Mouse (Mus musculus) midbrain, embryonic 11.5 days (tissue): ENCODE results near the gene Nfib. TPM values are rescaled to one million over a fixed set of nuclear protein-coding genes. Genes with fewer than 3 reads are reported as not detected.
A peak's percentile ranks its signal among the peaks of the same experiment; 100 is the strongest.

Source experiments
- ATAC-seq: fragments of 200-750 bp; cut with Nextera tagmentation; 2 replicates; pipeline ENCODE4 v1.8.0; 2017; ENCODE audit warnings: moderate TSS enrichment, moderate library complexity; ENCODE audit not compliant: low FRiP score
- DNase-seq: peaks from one replicate; pipeline ENCODE4 v3.0.0; 2015; ENCODE audit warnings: low spot score; ENCODE audit errors: missing footprints
- H3K27ac ChIP-seq: fragments of 300-500 bp; sonication (generic); 2 replicates; pipeline ENCODE4 v1.5.1; 2014; ENCODE audit warnings: low read depth, low read length
- H3K27me3 ChIP-seq: fragments of 300-500 bp; sonication (generic); 2 replicates; pipeline ENCODE4 v1.6.1; 2014; ENCODE audit warnings: mild to moderate bottlenecking, low read length, moderate library complexity, mixed read lengths; ENCODE audit not compliant: control insufficient read depth, insufficient read depth
- H3K36me3 ChIP-seq: fragments of 300-500 bp; sonication (generic); 2 replicates; pipeline ENCODE4 v1.6.1; 2014; ENCODE audit warnings: mild to moderate bottlenecking, low read length, moderate library complexity, mixed read lengths; ENCODE audit not compliant: control insufficient read depth, insufficient read depth
- H3K4me1 ChIP-seq: fragments of 300-500 bp; sonication (generic); 2 replicates; pipeline ENCODE4 v1.6.1; 2014; ENCODE audit warnings: low read length; ENCODE audit not compliant: control insufficient read depth, insufficient read depth
- H3K4me2 ChIP-seq: fragments of 300-500 bp; sonication (generic); 2 replicates; pipeline ENCODE4 v1.6.1; 2014; ENCODE audit warnings: mild to moderate bottlenecking, moderate library complexity
- H3K4me3 ChIP-seq: fragments of 300-500 bp; sonication (generic); 2 replicates; pipeline ENCODE4 v1.5.1; 2014; ENCODE audit warnings: low read depth, low read length
- H3K9ac ChIP-seq: fragments of 300-500 bp; sonication (generic); 2 replicates; pipeline ENCODE4 v1.6.1; 2014; ENCODE audit warnings: low read length
- H3K9me3 ChIP-seq: fragments of 300-500 bp; sonication (generic); 2 replicates; pipeline ENCODE4 v1.6.1; 2016; ENCODE audit warnings: low read length; ENCODE audit not compliant: control insufficient read depth
- WGBS: fragments of 180-500 bp; shearing (Covaris S2); extraction: QIAGEN DNeasy Blood & Tissue Kit; methylation state at CpG from one replicate; pipeline ENCODE4 v1.1.7; 2014; 5-methylcytosine and 5-hydroxymethylcytosine counted together
- polyA plus RNA-seq: library from polyadenylated mRNA; unstranded; fragments of >200 nt; fragmentation: Nextera tagmentation; extraction: Ambion mirVana; gene quantifications from 2 replicates; pipeline ENCODE4 v1.2.1, GENCODE M21; 2014

The Nfib gene
- polyA plus RNA-seq, 1 experiment from 2014 or later: 19.9 TPM

- peaks cover 3% of the 10 kb centered on the region; the same call in 1 of the 2 replicates for H3K9me3 ChIP-seq
- H3K27ac ChIP-seq: no peak overlapping the region
- no peak overlapping the region for H3K4me2 ChIP-seq
- ATAC-seq: no peak
- peak; percentile 68 for DNase-seq
- H3K9ac ChIP-seq: no peak overlapping the region
- 88% methylated on average over 2 of the region's 2 CpGs for WGBS
- H3K4me1 ChIP-seq: no peaks in the 10 kb centered on the region
- H3K4me3 ChIP-seq: no peak overlapping the region
- no peaks in the 10 kb centered on the region for H3K27me3 ChIP-seq
- H3K36me3 ChIP-seq: no peaks in the 10 kb centered on the region
Measured at GRCm38 (mm10) chr4:82715833-82716232, 10.3 kb upstream of the Nfib start.

- H3K27me3 ChIP-seq: no peaks in the 10 kb centered on the region
- H3K4me2 ChIP-seq: no peak overlapping the region
- no peaks in the 10 kb centered on the region for H3K36me3 ChIP-seq
- WGBS: 85% methylated on average over 7 of the region's 7 CpGs
- H3K27ac ChIP-seq: no peak overlapping the region
- peak; percentile 61 for DNase-seq
- no peak overlapping the region for H3K4me3 ChIP-seq
- no peaks in the 10 kb centered on the region for H3K4me1 ChIP-seq
- H3K9me3 ChIP-seq: no peaks in the 10 kb centered on the region
- no peak for ATAC-seq
- H3K9ac ChIP-seq: no peak overlapping the region
Measured at GRCm38 (mm10) chr4:82711611-82712295, 6.2 kb upstream of the Nfib start.

GRCm38 (mm10) chr4:82709666-82710065, 4.1 kb upstream of the Nfib start:
- Histone ChIP-seq H3K36me3 (no peaks in the 10 kb centered on the region), H3K9ac (no peak overlapping the region), H3K27me3 (no peaks in the 10 kb centered on the region), H3K27ac (no peak overlapping the region), H3K4me1 (peaks cover 10% of the 10 kb centered on the region), H3K4me3 (no peak overlapping the region), H3K9me3 (no peaks in the 10 kb centered on the region), H3K4me2 (no peak overlapping the region)
- 76% methylated on average over 6 of the region's 6 CpGs for WGBS
- ATAC-seq (no peak), DNase-seq (no peak)

GRCm38 (mm10) chr4:82706012-82706411, 462 bp upstream of the Nfib start:
- 76% methylated on average over 2 of the region's 2 CpGs for WGBS
- ATAC-seq: no peak
- no peaks in the 10 kb centered on the region for H3K36me3 ChIP-seq
- H3K4me1 ChIP-seq: peaks cover 18% of the 10 kb centered on the region
- H3K9ac ChIP-seq: no peak overlapping the region
- H3K9me3 ChIP-seq: no peaks in the 10 kb centered on the region
- H3K4me2 ChIP-seq: no peak overlapping the region
- no peak overlapping the region for H3K27ac ChIP-seq
- no peaks in the 10 kb centered on the region for H3K27me3 ChIP-seq
- DNase-seq: peak; percentile 85
- H3K4me3 ChIP-seq: no peak overlapping the region

DNA sequence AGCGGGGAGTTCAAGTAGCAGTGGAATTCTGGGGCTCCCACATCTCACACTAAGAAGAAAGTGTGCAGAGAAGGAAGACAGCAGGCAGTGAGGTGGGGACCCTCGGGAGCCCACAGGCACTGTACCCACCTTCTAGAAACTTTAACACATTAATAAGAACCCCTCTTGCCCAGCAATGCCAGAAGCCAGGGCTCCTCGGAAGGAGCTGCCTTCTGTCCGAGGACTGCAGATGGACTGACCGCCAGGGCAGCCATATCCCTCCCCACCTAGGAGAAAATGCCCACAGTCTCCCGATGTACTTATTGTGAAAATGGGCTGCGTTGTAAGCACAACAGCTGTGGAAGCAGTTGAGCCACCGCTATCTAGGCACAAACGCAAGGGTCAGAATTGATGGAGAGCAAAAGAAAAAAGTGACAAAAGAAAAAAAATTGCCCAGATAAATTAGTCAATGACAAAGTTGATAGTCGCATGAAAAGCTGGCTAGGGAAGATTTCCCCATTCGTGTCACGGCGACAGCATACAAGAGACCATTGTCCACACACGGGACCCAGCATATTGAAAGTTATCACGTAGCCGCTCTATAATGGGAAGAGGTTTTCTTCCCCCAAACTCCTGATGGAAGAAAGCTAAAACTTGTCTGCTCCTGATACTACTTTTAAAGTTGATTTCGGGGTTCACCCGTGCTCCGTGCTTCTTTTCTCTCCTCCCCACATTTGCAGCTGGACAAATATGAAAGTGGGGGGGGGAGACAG, 1.3 kb downstream of the Nfib start:
- H3K27me3 ChIP-seq: no peaks in the 10 kb centered on the region
- ATAC-seq: peak; percentile 47; the same call in 1 of the 2 replicates
- peak overlapping the region; percentile 6; the same call in 1 of the 2 replicates for H3K4me2 ChIP-seq
- H3K4me1 ChIP-seq: peaks cover 18% of the 10 kb centered on the region
- H3K9ac ChIP-seq: no peak overlapping the region
- H3K9me3 ChIP-seq: no peaks in the 10 kb centered on the region
- H3K4me3 ChIP-seq: no peak overlapping the region
- 70% methylated on average over 19 of the region's 19 CpGs for WGBS
- peak overlapping the region; percentile 10; the same call in 1 of the 2 replicates for H3K27ac ChIP-seq
- H3K36me3 ChIP-seq: no peaks in the 10 kb centered on the region
- no peak for DNase-seq

DNA sequence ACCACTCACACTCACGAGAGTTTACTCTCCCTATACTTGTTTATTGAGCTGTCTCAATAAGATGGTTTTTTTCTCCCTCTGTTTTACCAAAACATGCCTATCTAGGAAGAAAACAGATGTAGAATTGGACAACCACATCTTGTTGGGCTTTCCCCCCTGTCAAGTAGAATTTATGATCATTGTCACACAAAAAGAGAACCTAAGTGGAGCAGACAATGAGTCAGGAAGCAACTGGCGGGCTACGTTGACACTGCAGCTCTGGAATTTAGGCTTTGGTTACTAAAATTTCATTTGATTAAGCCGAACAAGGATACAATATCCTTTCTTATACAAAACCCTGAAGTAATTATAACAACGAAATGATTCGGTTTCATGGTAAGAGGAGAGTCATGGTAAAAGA, 2.7 kb downstream of the Nfib start:
- 76% methylated on average over 6 of the region's 6 CpGs for WGBS
- Histone ChIP-seq H3K9ac (no peak overlapping the region), H3K9me3 (no peaks in the 10 kb centered on the region), H3K4me3 (no peak overlapping the region), H3K27ac (no peak overlapping the region), H3K4me1 (peaks cover 18% of the 10 kb centered on the region), H3K27me3 (no peaks in the 10 kb centered on the region), H3K4me2 (no peak overlapping the region), H3K36me3 (no peaks in the 10 kb centered on the region)
- no peak for ATAC-seq
- no peak for DNase-seq

DNA sequence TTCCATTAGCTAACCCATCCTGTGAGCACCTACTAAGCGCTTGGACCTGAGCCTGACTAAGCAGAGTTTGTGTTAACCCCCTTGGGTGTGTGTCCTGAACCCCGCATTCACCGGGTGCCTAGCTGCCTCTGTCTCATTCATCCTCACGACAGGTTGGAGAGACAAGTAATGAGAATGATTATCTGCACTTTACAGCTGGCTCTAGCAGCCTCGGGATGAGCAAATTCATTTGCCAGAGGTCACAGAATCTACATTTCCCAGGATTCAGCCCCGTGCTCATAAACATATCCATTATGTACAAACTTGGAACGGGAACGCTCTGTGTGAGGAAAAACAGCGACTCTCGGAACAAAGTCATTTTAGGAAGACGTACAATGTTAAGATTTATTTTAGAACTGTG, 6.0 kb downstream of the Nfib start:
- Histone ChIP-seq H3K27me3 (no peaks in the 10 kb centered on the region), H3K4me2 (no peak overlapping the region), H3K36me3 (no peaks in the 10 kb centered on the region), H3K4me1 (peaks cover 6% of the 10 kb centered on the region), H3K4me3 (no peak overlapping the region), H3K27ac (no peak overlapping the region), H3K9ac (no peak overlapping the region), H3K9me3 (no peaks in the 10 kb centered on the region)
- DNase-seq: no peak
- ATAC-seq: peak; percentile 30; the same call in 1 of the 2 replicates
- 84% methylated on average over 11 of the region's 11 CpGs for WGBS

DNA sequence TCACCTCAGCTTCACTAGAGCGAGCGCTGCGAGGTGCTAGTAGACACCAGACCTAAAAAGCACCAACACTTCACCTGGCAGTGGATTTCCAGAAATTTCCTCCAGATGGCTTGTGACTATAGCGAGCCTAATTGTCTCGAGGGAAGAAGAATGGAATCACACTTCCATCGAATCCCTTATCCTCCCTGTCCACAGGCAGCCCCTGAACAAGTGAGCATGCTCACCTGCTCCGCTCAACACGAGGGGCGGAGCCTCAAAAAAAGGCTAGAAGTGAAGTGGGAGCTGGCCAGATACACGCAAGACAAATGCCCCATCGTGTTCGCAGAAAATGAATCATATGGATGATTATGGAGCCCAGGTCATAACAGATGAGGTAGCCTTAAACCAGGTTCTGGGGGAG, 6.9 kb downstream of the Nfib start:
- no peaks in the 10 kb centered on the region for H3K4me1 ChIP-seq
- H3K36me3 ChIP-seq: no peaks in the 10 kb centered on the region
- H3K9me3 ChIP-seq: no peaks in the 10 kb centered on the region
- WGBS: 91% methylated on average over 12 of the region's 12 CpGs
- H3K27ac ChIP-seq: no peak overlapping the region
- no peaks in the 10 kb centered on the region for H3K27me3 ChIP-seq
- no peak overlapping the region for H3K9ac ChIP-seq
- no peak overlapping the region for H3K4me3 ChIP-seq
- no peak for DNase-seq
- no peak for ATAC-seq
- H3K4me2 ChIP-seq: no peak overlapping the region

DNA sequence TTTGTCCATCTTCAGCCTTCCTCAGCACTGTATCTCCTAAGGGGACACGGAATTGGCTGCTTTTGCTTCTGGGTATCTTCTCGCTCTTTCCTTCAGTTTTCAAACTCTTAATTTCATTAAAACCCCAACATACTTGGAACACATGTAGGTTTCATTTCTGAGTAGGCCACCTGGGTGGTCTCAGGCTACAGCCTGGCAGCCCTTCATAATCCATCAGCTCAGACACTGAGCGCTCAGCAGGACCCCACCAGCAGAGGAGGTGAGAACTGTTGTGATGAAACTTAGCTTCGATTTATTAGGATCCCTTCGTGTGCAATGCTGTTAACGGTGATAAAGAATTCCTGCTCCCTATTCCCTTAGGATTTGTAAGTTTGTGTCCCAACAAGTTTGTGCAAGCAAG, 8.4 kb downstream of the Nfib start:
- WGBS: 70% methylated on average over 6 of the region's 6 CpGs
- DNase-seq (no peak), ATAC-seq (no peak)
- H3K27ac ChIP-seq: no peak overlapping the region
- no peak overlapping the region for H3K9ac ChIP-seq
- no peaks in the 10 kb centered on the region for H3K9me3 ChIP-seq
- no peak overlapping the region for H3K4me2 ChIP-seq
- no peaks in the 10 kb centered on the region for H3K4me1 ChIP-seq
- no peak overlapping the region for H3K4me3 ChIP-seq
- H3K27me3 ChIP-seq: no peaks in the 10 kb centered on the region
- no peaks in the 10 kb centered on the region for H3K36me3 ChIP-seq
